Mouse (Mus musculus): ENCODE measurements around the gene Gm21762. TPM values are rescaled to one million over a fixed set of nuclear protein-coding genes. Genes with fewer than 3 reads are reported as not detected.
"Not testable (repeated sequence)": the region's sequence is repeated elsewhere in the genome, so short reads cannot be mapped to it uniquely, and the experiment has no call there.

Gene Gm21762
- polyA plus RNA-seq, 1 experiment from 2014 or later, result not detected

GRCm38 (mm10) chr13:120223012-120223659, 7.4 kb upstream of the Gm21762 start:
- not testable (repeated sequence) for H3K36me3 ChIP-seq (ENCODE audit: control insufficient read depth, insufficient read depth, low read length); H3K27me3 ChIP-seq (replicated peaks; ENCODE audit: control insufficient read depth, insufficient read depth, low read length); ATAC-seq; H3K4me3 ChIP-seq (ENCODE audit: low read depth, low read length); H3K4me1 ChIP-seq (ENCODE audit: control insufficient read depth, insufficient read depth, low read length); H3K4me2 ChIP-seq (ENCODE audit: low read length); H3K9ac ChIP-seq (ENCODE audit: low read length); DNase-seq (ENCODE audit: low spot score); H3K9me3 ChIP-seq (replicated peaks; ENCODE audit: control insufficient read depth, low read length); H3K27ac ChIP-seq (ENCODE audit: low read depth, low read length)
- WGBS, result 93% methylated on average over 16 of the region's 25 CpGs

- H3K9me3 ChIP-seq (replicated peaks; ENCODE audit: control insufficient read depth, low read length); H3K27ac ChIP-seq (ENCODE audit: low read depth, low read length); H3K4me3 ChIP-seq (ENCODE audit: low read depth, low read length); H3K9ac ChIP-seq (ENCODE audit: low read length); H3K4me2 ChIP-seq (ENCODE audit: low read length); H3K36me3 ChIP-seq (ENCODE audit: control insufficient read depth, insufficient read depth, low read length); H3K27me3 ChIP-seq (replicated peaks; ENCODE audit: control insufficient read depth, insufficient read depth, low read length); DNase-seq (ENCODE audit: low spot score); H3K4me1 ChIP-seq (ENCODE audit: control insufficient read depth, insufficient read depth, low read length); ATAC-seq: not testable (repeated sequence)
- WGBS, result 84% methylated on average over 5 of the region's 5 CpGs
Observed at GRCm38 (mm10) chr13:120220922-120221321, 5.2 kb upstream of the Gm21762 start.

DNA sequence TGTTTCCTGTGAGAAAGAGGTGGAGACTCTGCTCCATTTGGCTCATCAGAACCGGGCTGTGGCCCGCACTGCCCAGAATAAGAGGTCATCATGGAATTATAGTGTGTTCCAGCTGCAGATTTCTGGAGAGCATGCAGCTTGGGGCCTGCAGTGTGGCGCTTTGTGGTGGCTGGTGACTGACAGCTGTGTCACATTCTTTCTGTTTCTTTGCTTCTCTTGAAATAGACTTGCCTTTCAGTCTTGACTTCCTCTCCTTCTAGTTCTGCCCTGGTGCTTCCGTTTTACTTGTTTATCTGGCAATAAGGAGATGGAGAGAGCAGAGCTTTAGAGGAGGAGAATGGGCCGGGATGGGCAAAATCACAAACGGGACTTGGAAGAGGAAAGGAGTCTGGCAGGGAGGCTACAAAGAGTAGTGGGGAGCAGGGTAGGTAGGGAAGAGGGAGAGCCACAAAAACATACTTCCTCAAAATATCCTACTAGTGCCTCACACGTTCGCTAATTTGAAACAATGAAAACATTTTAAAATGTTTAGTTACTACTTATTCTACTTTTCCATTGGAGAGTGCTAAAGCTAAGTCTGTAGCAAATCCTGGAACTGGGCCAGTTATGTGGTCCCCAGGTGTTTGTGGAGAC, 19.4 kb downstream of the Gm21762 start:
- not testable (repeated sequence) for ATAC-seq; DNase-seq (ENCODE audit: low spot score)

GRCm38 (mm10) chr13:120172133-120172532, 43.6 kb downstream of the Gm21762 start, which contains the start of gene Gm21818:
Gene Gm21818 (plus strand): TSS chr13:120172433.
- not testable (repeated sequence) for H3K27ac ChIP-seq (ENCODE audit: low read depth, low read length); H3K9me3 ChIP-seq (replicated peaks; ENCODE audit: control insufficient read depth, low read length); H3K4me1 ChIP-seq (ENCODE audit: control insufficient read depth, insufficient read depth, low read length); H3K9ac ChIP-seq (ENCODE audit: low read length); H3K36me3 ChIP-seq (ENCODE audit: control insufficient read depth, insufficient read depth, low read length); ATAC-seq; H3K4me2 ChIP-seq (ENCODE audit: low read length); H3K4me3 ChIP-seq (ENCODE audit: low read depth, low read length); H3K27me3 ChIP-seq (replicated peaks; ENCODE audit: control insufficient read depth, insufficient read depth, low read length); DNase-seq (ENCODE audit: low spot score)
- WGBS, result 75% methylated on average over 4 of the region's 4 CpGs

More for the DNA sequence above, 19.4 kb downstream of the Gm21762 start:
- H3K4me2 ChIP-seq (ENCODE audit: low read length); H3K9ac ChIP-seq (ENCODE audit: low read length); H3K4me1 ChIP-seq (ENCODE audit: control insufficient read depth, insufficient read depth, low read length); H3K27me3 ChIP-seq (replicated peaks; ENCODE audit: control insufficient read depth, insufficient read depth, low read length); H3K27ac ChIP-seq (ENCODE audit: low read depth, low read length); H3K36me3 ChIP-seq (ENCODE audit: control insufficient read depth, insufficient read depth, low read length); H3K9me3 ChIP-seq (replicated peaks; ENCODE audit: control insufficient read depth, low read length); H3K4me3 ChIP-seq (ENCODE audit: low read depth, low read length): not testable (repeated sequence)
- WGBS, result 84% methylated on average over 6 of the region's 8 CpGs

- H3K4me2 ChIP-seq (ENCODE audit: low read length); H3K4me3 ChIP-seq (ENCODE audit: low read depth, low read length); H3K9ac ChIP-seq (ENCODE audit: low read length); H3K9me3 ChIP-seq (replicated peaks; ENCODE audit: control insufficient read depth, low read length); H3K4me1 ChIP-seq (ENCODE audit: control insufficient read depth, insufficient read depth, low read length); ATAC-seq; H3K27ac ChIP-seq (ENCODE audit: low read depth, low read length); H3K27me3 ChIP-seq (replicated peaks; ENCODE audit: control insufficient read depth, insufficient read depth, low read length); H3K36me3 ChIP-seq (ENCODE audit: control insufficient read depth, insufficient read depth, low read length); DNase-seq (ENCODE audit: low spot score): not testable (repeated sequence)
- 54% methylated on average over 5 of the region's 5 CpGs for WGBS
Observed at GRCm38 (mm10) chr13:120168301-120168700, 47.4 kb downstream of the Gm21762 start.

Other genes with a start within 250 kb of the Gm21762 start
- not detected in 2 replicates for gene Gm36079, start 188.9 kb downstream of the Gm21762 start, polyA plus RNA-seq (2014; fragmentation: Nextera tagmentation; extraction: Ambion mirVana)
- gene Gm21188, start 163.8 kb downstream of the Gm21762 start, polyA plus RNA-seq (2014; fragmentation: Nextera tagmentation; extraction: Ambion mirVana), result not detected in 2 replicates
- not detected in 2 replicates for gene Gm20767, start 75.7 kb downstream of the Gm21762 start, polyA plus RNA-seq (2014; fragmentation: Nextera tagmentation; extraction: Ambion mirVana)
- gene Gm21818, start 43.5 kb downstream of the Gm21762 start, polyA plus RNA-seq (2014; fragmentation: Nextera tagmentation; extraction: Ambion mirVana), result not detected in 2 replicates
- gene Gm21731, start 23.2 kb upstream of the Gm21762 start, polyA plus RNA-seq (2014; fragmentation: Nextera tagmentation; extraction: Ambion mirVana), result not detected in 2 replicates
- not detected in 2 replicates for gene AF067061, start 47.2 kb upstream of the Gm21762 start, polyA plus RNA-seq (2014; fragmentation: Nextera tagmentation; extraction: Ambion mirVana)
- 0.23 and 0.33 TPM in 2 replicates for gene BC147527, start 84.4 kb upstream of the Gm21762 start, polyA plus RNA-seq (2014; fragmentation: Nextera tagmentation; extraction: Ambion mirVana)
- gene Tcstv3, start 100.9 kb upstream of the Gm21762 start, polyA plus RNA-seq (2014; fragmentation: Nextera tagmentation; extraction: Ambion mirVana), result not detected in 2 replicates